Mouse (Mus musculus) testis, postnatal 14 days (tissue): ENCODE data around the gene Ccr5.
"Not testable (repeated sequence)": the region's sequence is repeated elsewhere in the genome, so short reads cannot be mapped to it uniquely, and the experiment has no call there.

Source experiments
- DNase-seq: peaks from one replicate; pipeline ENCODE4 v3.0.0; 2021; ENCODE audit warnings: low spot score

Gene Ccr5

GRCm38 (mm10) chr9:124121387-124122184, at the start of gene Ccr5:
Gene Ccr5, plus strand, starts transcription at chr9:124121543.
- no peak for DNase-seq

DNA sequence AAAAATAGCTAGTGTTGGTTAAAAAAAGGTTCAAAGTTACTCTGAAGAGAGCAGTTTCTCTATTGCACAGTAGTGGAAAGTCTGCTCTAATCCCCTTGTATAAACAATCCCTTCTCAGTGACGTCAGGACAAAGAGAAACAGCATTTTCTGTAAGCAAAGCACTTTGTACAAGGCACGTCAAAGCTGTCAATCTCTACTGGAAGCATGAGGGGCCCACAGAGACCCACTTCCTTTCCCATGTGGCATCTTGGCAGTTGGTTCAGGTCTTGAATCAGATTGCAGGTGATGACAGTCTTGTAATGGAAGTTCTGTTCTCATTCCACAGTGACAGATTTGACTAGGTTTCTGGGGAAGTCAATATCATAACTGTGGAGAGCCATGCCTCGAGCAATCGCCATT, 41.5 kb upstream of the Ccr5 start:
- no peak for DNase-seq

DNA sequence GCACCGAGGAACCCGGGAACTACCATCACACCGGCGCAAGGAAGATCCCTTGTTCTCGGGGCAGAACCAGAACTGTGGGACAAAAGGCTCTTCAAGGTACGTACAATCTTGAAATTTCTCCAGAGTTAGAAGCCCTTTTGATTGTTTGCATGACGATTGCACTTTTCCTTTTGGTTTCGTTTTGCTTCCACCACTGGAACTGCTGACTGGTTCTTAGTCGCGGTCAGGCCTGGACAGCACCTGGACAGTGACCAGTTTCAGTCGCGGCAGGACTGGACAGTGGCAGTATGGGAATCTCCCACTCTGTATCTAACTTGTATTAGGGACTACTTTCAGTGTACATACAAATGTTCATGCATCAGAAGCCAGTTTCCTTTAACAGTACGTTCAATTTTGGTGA, 40.9 kb upstream of the Ccr5 start:
- not testable (repeated sequence) for DNase-seq

- DNase-seq = no peak
Observed at GRCm38 (mm10) chr9:124090441-124090840, 30.9 kb upstream of the Ccr5 start.

GRCm38 (mm10) chr9:124099127-124099526, 22.2 kb upstream of the Ccr5 start:
- no peak for DNase-seq

- no peak for DNase-seq
Observed at GRCm38 (mm10) chr9:124100357-124100756, 21.0 kb upstream of the Ccr5 start.

DNA sequence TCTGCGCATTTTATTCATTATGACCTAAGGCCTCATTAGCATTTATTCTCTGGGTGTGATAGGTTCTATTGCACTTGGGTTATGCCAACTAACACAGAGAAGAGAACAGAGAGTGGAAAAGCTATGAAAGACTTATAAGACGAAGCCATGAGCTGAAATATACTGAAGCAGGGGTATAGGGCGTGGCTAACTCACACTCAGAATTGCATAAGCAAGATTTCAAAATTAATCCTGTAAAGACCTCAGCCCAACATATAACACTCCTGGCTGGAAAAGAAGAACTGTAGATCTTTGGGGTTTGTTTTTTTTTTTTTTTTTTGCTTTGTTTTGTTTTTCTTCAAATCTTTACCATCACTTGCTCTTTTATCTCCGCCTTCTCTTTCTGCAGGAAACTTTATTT, 19.6 kb upstream of the Ccr5 start, which contains the start of gene Ccr2:
Gene Ccr2, plus strand, starts transcription at position 228 of the 400 bp plus-strand sequence.
- DNase-seq = no peak

GRCm38 (mm10) chr9:124103199-124103598, 18.1 kb upstream of the Ccr5 start:
- DNase-seq = no peak

- DNase-seq = no peak
Observed at GRCm38 (mm10) chr9:124105196-124105595, 16.1 kb upstream of the Ccr5 start.

DNA sequence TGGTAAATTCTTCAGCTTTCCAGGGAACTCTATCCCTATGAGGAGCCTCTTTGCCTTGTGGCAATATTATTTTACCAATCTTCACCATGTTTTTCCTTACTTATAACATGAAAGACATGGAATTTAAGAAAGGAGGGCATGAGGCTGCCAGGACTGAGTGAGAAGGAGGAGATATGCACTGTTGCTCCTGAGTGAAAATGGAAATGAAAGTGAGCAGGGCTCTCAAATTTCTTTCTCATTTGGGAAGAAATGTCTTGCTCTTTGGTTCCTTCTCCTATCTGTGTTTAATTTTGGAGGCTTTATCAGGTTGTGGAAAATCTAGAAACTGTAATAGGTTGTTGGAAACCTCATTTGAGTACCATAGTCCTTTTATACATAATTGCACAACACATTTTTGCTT, 14.1 kb upstream of the Ccr5 start:
- no peak for DNase-seq

DNA sequence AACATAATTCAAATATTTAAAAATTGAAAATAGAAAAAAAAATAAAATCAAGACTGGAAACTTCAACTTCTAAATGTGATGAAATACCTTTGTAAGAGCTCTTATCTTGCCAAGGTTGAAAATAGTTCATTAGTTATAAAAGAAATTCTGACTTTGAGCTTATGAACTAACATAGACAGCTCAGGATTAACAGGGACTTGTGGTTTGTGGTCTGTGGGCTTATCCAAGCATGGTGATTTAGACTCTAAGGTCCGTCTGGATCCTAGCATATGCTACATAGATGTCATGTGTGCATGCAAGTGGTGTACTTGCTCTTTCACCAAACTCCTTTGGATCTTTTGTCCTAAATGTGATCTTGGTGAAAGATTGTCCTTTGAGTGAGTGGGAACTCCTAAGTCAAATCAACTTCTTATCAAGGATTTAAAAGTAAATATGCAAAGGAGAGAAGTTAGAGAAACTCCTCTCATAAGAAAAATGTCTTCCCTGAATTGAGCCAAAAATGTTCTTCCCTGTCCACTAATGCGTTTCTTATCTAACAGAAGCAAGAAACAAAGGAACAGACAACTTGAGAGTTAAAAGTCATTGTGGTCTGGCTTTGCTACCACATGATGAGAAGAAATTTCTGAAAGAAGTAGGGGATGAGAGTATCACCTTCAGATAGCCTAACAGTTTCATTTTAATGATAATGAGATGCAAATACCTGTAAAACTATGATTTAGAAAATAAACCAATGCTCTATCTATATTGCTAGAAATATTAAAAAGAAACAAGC, 12.8 kb upstream of the Ccr5 start:
- DNase-seq = no peak

DNA sequence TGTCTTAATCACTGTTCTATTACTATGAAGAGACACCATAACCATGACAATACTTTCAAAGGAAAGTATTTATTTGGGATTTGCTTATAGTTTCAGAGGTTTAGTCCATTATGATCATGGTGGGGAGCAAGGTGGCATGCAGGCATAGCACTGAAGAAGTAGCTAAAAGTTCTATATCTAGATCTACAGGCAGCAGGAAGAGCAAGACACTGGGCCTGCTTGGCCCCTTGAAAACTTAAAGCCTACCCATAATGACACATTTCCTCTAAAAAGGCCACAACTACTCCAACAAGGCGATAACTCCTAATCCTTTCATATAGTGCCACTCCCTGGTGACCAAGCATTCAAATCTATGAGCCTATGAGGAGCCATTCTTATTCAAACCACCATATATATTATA, 9.3 kb upstream of the Ccr5 start:
- no peak for DNase-seq

- DNase-seq = no peak
Observed at GRCm38 (mm10) chr9:124112591-124113239, 8.6 kb upstream of the Ccr5 start.

DNA sequence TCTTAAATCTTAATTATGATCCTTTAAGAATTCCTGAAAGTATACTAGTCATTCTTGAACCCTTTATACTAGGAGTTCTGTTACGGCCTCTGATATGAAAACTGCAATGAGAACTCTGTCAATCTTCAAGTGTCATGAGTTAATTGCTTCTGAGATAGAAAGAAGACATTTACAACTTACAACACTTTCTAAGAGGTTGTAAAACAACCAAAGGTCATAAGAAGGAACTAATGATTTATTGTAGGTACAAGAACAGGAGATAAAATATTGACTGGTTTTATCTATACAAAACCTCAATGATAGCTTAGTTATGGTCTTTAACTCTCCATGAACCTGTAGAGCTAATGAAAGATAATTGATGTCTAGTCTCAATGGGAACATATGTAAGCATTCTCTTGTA, 7.6 kb upstream of the Ccr5 start:
- no peak for DNase-seq

DNA sequence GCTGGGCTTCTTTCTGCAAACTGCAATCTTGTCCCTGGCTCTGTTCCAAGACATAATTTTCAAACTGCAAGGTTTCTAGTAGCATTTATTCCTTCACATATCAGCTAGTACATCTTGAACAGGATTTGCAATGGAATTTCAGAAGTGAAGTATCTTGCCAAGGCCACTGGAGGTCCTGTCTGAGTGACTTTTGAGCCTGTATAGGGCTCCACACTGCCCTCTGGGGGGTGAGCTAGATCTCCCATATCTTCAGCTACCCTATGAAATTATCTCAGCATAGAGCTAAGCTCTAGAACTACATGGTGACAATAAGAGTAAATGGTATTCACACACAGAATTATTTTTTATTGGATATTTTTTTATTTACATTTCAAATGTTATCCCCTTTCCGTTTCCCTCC, 2.9 kb upstream of the Ccr5 start:
- no peak for DNase-seq

GRCm38 (mm10) chr9:124125576-124125975, 4.2 kb downstream of the Ccr5 start:
- no peak for DNase-seq

- no peak for DNase-seq
Observed at GRCm38 (mm10) chr9:124126373-124126772, 5.0 kb downstream of the Ccr5 start.

- DNase-seq = no peak
Observed at GRCm38 (mm10) chr9:124127412-124127811, 6.1 kb downstream of the Ccr5 start.

- DNase-seq = no peak
Observed at GRCm38 (mm10) chr9:124128379-124128778, 7.0 kb downstream of the Ccr5 start.

- DNase-seq = not testable (repeated sequence)
Observed at GRCm38 (mm10) chr9:124132899-124133298, 11.6 kb downstream of the Ccr5 start.

GRCm38 (mm10) chr9:124134919-124135318, 13.6 kb downstream of the Ccr5 start:
- not testable (repeated sequence) for DNase-seq

GRCm38 (mm10) chr9:124137619-124138018, 16.3 kb downstream of the Ccr5 start:
- DNase-seq = no peak
